Mouse (Mus musculus) embryonic facial prominence, embryonic 10.5 days (tissue): ENCODE results near the gene 2200002D01Rik. TPM values are rescaled to one million over a fixed set of nuclear protein-coding genes. Genes with fewer than 3 reads are reported as not detected.
A peak's percentile ranks its signal among the peaks of the same experiment; 100 is the strongest.

ENCODE experiments used
- DNase-seq: peaks from one replicate; pipeline ENCODE4 v3.0.0-alpha.2; 2017; ENCODE audit warnings: low spot score
- H3K27ac ChIP-seq: fragments of 300-500 bp; sonication (generic); replicated peaks from 2 replicates; pipeline ENCODE4 v1.5.1; 2016; ENCODE audit warnings: mild to moderate bottlenecking
- H3K27me3 ChIP-seq: fragments of 300-500 bp; sonication (generic); replicated peaks from 2 replicates; pipeline ENCODE4 v1.6.1; 2016; ENCODE audit warnings: low read depth, mild to moderate bottlenecking; ENCODE audit not compliant: poor library complexity, severe bottlenecking
- H3K36me3 ChIP-seq: fragments of 300-500 bp; sonication (generic); replicated peaks from 2 replicates; pipeline ENCODE4 v1.6.1; 2016; ENCODE audit warnings: mild to moderate bottlenecking, moderate library complexity
- H3K4me1 ChIP-seq: fragments of 300-500 bp; sonication (generic); 2 replicates; pipeline ENCODE4 v1.6.1; 2016
- H3K4me3 ChIP-seq: fragments of 300-500 bp; sonication (generic); 2 replicates; pipeline ENCODE4 v1.5.1; 2016; ENCODE audit warnings: mild to moderate bottlenecking, moderate library complexity
- H3K9me3 ChIP-seq: fragments of 300-500 bp; sonication (generic); 2 replicates; pipeline ENCODE4 v1.6.1; 2016; ENCODE audit warnings: mild to moderate bottlenecking
- WGBS: fragments of 180-500 bp; shearing (Covaris S2); methylation state at CpG from one replicate; pipeline ENCODE4 v1.1.7; 2016; 5-methylcytosine and 5-hydroxymethylcytosine counted together
- polyA plus RNA-seq: library from polyadenylated mRNA; unstranded; fragments of >200 nt; fragmentation: Nextera tagmentation; extraction: Ambion mirVana; gene quantifications from 2 replicates; pipeline ENCODE4 v1.2.1, GENCODE M21; 2016

The 2200002D01Rik gene
- polyA plus RNA-seq, 1 experiment from 2014 or later = 4.4 TPM

GRCm38 (mm10) chr7:29288079-29288478 lies 39.8 kb upstream of the 2200002D01Rik start:
- peaks cover 69% of the 10 kb centered on the region for H3K27me3 ChIP-seq
- no peak for DNase-seq
- WGBS = 83% methylated on average over 2 of the region's 2 CpGs
- no peak overlapping the region for H3K4me3 ChIP-seq
- no peak overlapping the region for H3K27ac ChIP-seq
- peaks cover 46% of the 10 kb centered on the region for H3K4me1 ChIP-seq
- H3K9me3 ChIP-seq = no peaks in the 10 kb centered on the region
- no peaks in the 10 kb centered on the region for H3K36me3 ChIP-seq

- H3K27ac ChIP-seq = no peak overlapping the region
- H3K4me3 ChIP-seq = no peak overlapping the region
- no peaks in the 10 kb centered on the region for H3K36me3 ChIP-seq
- peaks cover 74% of the 10 kb centered on the region for H3K27me3 ChIP-seq
- H3K4me1 ChIP-seq = peaks cover 40% of the 10 kb centered on the region
- 90% methylated on average over 7 of the region's 7 CpGs for WGBS
- H3K9me3 ChIP-seq = no peaks in the 10 kb centered on the region
- no peak for DNase-seq
Measured at GRCm38 (mm10) chr7:29287481-29287880, 39.2 kb upstream of the 2200002D01Rik start.

- no peaks in the 10 kb centered on the region for H3K9me3 ChIP-seq
- peaks cover 37% of the 10 kb centered on the region for H3K4me1 ChIP-seq
- no peaks in the 10 kb centered on the region for H3K36me3 ChIP-seq
- DNase-seq = no peak
- H3K4me3 ChIP-seq = no peak overlapping the region
- WGBS = 93% methylated on average over 6 of the region's 6 CpGs
- H3K27ac ChIP-seq = no peak overlapping the region
- peaks cover 86% of the 10 kb centered on the region for H3K27me3 ChIP-seq
Measured at GRCm38 (mm10) chr7:29284523-29284922, 36.3 kb upstream of the 2200002D01Rik start.

- Histone ChIP-seq H3K9me3 (no peaks in the 10 kb centered on the region), H3K4me3 (no peak overlapping the region), H3K27me3 (peaks cover 86% of the 10 kb centered on the region), H3K4me1 (peaks cover 35% of the 10 kb centered on the region), H3K36me3 (no peaks in the 10 kb centered on the region), H3K27ac (no peak overlapping the region)
- WGBS = 87% methylated on average over 4 of the region's 4 CpGs
- no peak for DNase-seq
Measured at GRCm38 (mm10) chr7:29283876-29284275, 35.6 kb upstream of the 2200002D01Rik start.

- Histone ChIP-seq H3K9me3 (no peaks in the 10 kb centered on the region), H3K27me3 (peaks cover 72% of the 10 kb centered on the region), H3K4me3 (peak overlapping the region; percentile 76), H3K4me1 (peaks cover 30% of the 10 kb centered on the region), H3K27ac (peak overlapping the region; percentile 85), H3K36me3 (no peaks in the 10 kb centered on the region)
- WGBS = 12% methylated on average over 21 of the region's 21 CpGs
- DNase-seq = no peak
Measured at GRCm38 (mm10) chr7:29282074-29282554, 33.8 kb upstream of the 2200002D01Rik start.

- Histone ChIP-seq H3K27ac (peak within 1 kb of the TSS; percentile 85), H3K27me3 (peaks cover 69% of the 10 kb centered on the region)
Measured at GRCm38 (mm10) chr7:29281201-29282073, 33.2 kb upstream of the 2200002D01Rik start, which contains the start of gene Spint2. TSS of gene Spint2 (minus strand) at chr7:29281912.

GRCm38 (mm10) chr7:29280801-29281200 lies 32.5 kb upstream of the 2200002D01Rik start:
- Histone ChIP-seq H3K27ac (peak overlapping the region; percentile 85), H3K27me3 (peaks cover 64% of the 10 kb centered on the region), H3K36me3 (no peaks in the 10 kb centered on the region), H3K4me1 (peaks cover 30% of the 10 kb centered on the region), H3K4me3 (peak overlapping the region; percentile 76), H3K9me3 (no peaks in the 10 kb centered on the region)
- WGBS = 12% methylated on average over 13 of the region's 13 CpGs
- DNase-seq = no peak

More at GRCm38 (mm10) chr7:29281201-29282073, 33.2 kb upstream of the 2200002D01Rik start, which contains the start of gene Spint2:
- Histone ChIP-seq H3K4me3 (peak within 1 kb of the TSS; percentile 76), H3K9me3 (no peaks in the 10 kb centered on the region), H3K36me3 (no peaks in the 10 kb centered on the region), H3K4me1 (peaks cover 30% of the 10 kb centered on the region)
- peak; percentile 78 for DNase-seq
- WGBS = under 1% methylated on average over 80 of the region's 80 CpGs

GRCm38 (mm10) chr7:29279924-29280323 lies 31.7 kb upstream of the 2200002D01Rik start:
- Histone ChIP-seq H3K27me3 (peaks cover 56% of the 10 kb centered on the region), H3K9me3 (no peaks in the 10 kb centered on the region), H3K4me1 (peaks cover 30% of the 10 kb centered on the region), H3K4me3 (peak overlapping the region; percentile 76; the same call in 1 of the 2 replicates), H3K27ac (no peak overlapping the region), H3K36me3 (no peaks in the 10 kb centered on the region)
- no peak for DNase-seq
- WGBS = 65% methylated on average over 8 of the region's 8 CpGs

GRCm38 (mm10) chr7:29279261-29279660 lies 31.0 kb upstream of the 2200002D01Rik start:
- H3K4me1 ChIP-seq = peaks cover 30% of the 10 kb centered on the region
- peaks cover 50% of the 10 kb centered on the region for H3K27me3 ChIP-seq
- no peaks in the 10 kb centered on the region for H3K36me3 ChIP-seq
- H3K4me3 ChIP-seq = no peak overlapping the region
- no peak for DNase-seq
- no peaks in the 10 kb centered on the region for H3K9me3 ChIP-seq
- no peak overlapping the region for H3K27ac ChIP-seq

- WGBS = 91% methylated on average over 4 of the region's 4 CpGs
Measured at GRCm38 (mm10) chr7:29277510-29277909, 29.2 kb upstream of the 2200002D01Rik start.

GRCm38 (mm10) chr7:29276715-29277114 lies 28.4 kb upstream of the 2200002D01Rik start:
- no peak for DNase-seq
- peaks cover 23% of the 10 kb centered on the region for H3K4me1 ChIP-seq
- H3K4me3 ChIP-seq = no peak overlapping the region
- H3K27ac ChIP-seq = no peak overlapping the region
- 69% methylated on average over 5 of the region's 5 CpGs for WGBS
- no peaks in the 10 kb centered on the region for H3K9me3 ChIP-seq
- H3K27me3 ChIP-seq = peaks cover 28% of the 10 kb centered on the region
- no peaks in the 10 kb centered on the region for H3K36me3 ChIP-seq

More at GRCm38 (mm10) chr7:29277510-29277909, 29.2 kb upstream of the 2200002D01Rik start:
- Histone ChIP-seq H3K27me3 (peaks cover 36% of the 10 kb centered on the region), H3K9me3 (no peaks in the 10 kb centered on the region), H3K4me3 (no peak overlapping the region), H3K27ac (no peak overlapping the region), H3K4me1 (peaks cover 30% of the 10 kb centered on the region), H3K36me3 (no peaks in the 10 kb centered on the region)
- no peak for DNase-seq

- H3K9me3 ChIP-seq = no peaks in the 10 kb centered on the region
- no peak overlapping the region for H3K27ac ChIP-seq
- H3K36me3 ChIP-seq = no peaks in the 10 kb centered on the region
- H3K4me3 ChIP-seq = no peak overlapping the region
- no peaks in the 10 kb centered on the region for H3K27me3 ChIP-seq
- peaks cover 3% of the 10 kb centered on the region; the same call in 1 of the 2 replicates for H3K4me1 ChIP-seq
- WGBS = 83% methylated on average over 8 of the region's 8 CpGs
- DNase-seq = no peak
Measured at GRCm38 (mm10) chr7:29271687-29272465, 23.6 kb upstream of the 2200002D01Rik start.
